Mouse (Mus musculus) adrenal gland (tissue): Measurements from ENCODE around the gene Tcte1.

ENCODE experiments used
- intact Hi-C: fragments of 180-260 bp; cut with DNase I; formaldehyde crosslinking; loops from one replicate; pipeline ENCODE4 v1.15.1; 2025

Tcte1 gene

DNA sequence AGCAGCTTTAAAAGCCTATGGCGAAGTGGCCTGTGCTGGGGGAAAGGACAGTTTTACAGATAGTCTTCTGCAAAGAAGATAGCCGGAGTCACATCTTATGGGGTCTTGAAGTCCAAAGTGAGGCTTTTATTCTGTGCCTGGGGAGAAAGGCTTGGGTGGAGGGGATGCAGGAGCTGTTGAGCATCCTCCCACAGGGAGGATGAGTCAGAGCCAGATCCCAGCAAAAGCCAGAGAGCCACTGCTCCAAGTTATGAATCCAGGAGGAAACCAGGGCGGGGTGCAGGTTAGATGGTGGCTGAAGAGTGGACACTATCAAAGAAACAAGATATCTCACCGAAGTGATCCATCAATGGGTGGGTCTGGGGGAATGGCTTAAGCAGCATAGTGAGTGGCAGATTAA lies 11.5 kb upstream of the Tcte1 start:
- intact Hi-C loops: no loop called here

DNA sequence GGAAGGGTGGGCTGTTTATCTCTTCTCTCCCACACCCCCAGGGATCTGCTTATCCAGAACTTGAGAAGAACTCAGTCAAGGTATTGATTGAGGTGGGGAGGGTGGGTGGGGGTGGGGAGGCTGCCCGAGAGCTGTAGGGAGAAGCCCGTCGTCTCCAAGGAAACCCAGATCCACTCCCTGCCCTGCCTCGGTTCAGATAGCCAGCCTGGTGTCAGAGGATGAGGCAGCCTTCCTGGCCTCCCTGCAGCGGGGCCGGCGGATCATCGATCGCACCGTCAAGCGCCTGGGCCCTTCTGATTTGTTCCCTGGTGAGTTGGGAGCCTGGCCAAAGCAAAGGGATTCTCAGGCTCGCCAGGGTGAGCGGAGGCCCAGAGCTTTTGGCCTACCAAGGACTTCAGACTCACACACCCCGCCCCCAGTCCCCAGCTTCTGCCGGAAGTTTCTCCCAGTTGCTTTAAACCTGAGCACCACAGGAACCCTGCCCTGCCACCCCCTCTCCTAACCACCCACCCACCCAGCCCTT lies 8.0 kb upstream of the Tcte1 start:
- intact Hi-C loops: loop anchor here (5.0 kb wide), 1 partner anchor 37 kb away; no protein-coding TSS in a partner anchor

DNA sequence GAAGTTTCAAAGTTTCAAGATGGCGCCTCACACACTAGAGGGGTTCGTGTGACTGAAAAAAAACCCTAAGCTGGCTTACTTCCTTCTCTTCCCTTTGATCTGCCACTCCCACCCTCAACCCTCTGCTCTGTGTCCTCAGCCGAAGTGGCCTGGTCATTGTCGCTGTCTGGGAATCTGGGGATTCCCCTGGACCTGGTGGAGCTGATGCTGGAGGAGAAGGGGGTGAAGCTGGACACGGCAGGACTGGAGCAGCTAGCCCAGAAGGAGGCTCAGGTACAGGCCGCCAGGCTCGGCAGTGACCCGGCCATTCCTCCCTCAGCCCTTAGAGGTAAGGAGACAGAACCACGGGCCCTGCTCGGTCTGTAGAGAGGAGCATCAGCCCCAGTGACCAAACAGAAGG lies 7.4 kb upstream of the Tcte1 start:
- intact Hi-C loops: loop anchor here (5.0 kb wide), 1 partner anchor 36 kb away; no protein-coding TSS in a partner anchor

- intact Hi-C loops: loop anchor here (5.0 kb wide), 1 partner anchor 36 kb away; no protein-coding TSS in a partner anchor
Measured at GRCm38 (mm10) chr17:45516488-45516887, 6.7 kb upstream of the Tcte1 start.

DNA sequence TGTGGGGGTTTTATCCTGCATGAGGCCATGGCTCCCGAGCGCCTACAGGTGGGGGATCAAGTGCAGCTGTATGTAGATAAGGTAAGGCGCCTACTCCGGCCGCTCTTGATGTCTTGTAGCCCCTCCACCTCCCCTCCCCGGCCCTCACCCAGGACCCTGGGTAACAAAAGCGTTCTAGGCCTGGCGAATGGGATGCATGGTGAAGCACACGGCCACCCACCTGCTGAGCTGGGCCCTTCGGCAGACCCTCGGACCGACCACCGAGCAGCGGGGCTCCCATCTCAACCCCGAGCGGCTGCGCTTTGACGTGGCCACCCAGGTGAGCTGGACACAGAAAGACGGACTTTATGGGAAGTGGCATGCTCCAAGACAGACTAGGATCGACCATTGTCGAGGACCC lies 6.1 kb upstream of the Tcte1 start:
- intact Hi-C loops: loop anchor here (5.0 kb wide), 1 partner anchor 35 kb away; no protein-coding TSS in a partner anchor

- intact Hi-C loops: loop anchor here (5.0 kb wide), 1 partner anchor 35 kb away; no protein-coding TSS in a partner anchor
Measured at GRCm38 (mm10) chr17:45517549-45518215, 5.6 kb upstream of the Tcte1 start.

DNA sequence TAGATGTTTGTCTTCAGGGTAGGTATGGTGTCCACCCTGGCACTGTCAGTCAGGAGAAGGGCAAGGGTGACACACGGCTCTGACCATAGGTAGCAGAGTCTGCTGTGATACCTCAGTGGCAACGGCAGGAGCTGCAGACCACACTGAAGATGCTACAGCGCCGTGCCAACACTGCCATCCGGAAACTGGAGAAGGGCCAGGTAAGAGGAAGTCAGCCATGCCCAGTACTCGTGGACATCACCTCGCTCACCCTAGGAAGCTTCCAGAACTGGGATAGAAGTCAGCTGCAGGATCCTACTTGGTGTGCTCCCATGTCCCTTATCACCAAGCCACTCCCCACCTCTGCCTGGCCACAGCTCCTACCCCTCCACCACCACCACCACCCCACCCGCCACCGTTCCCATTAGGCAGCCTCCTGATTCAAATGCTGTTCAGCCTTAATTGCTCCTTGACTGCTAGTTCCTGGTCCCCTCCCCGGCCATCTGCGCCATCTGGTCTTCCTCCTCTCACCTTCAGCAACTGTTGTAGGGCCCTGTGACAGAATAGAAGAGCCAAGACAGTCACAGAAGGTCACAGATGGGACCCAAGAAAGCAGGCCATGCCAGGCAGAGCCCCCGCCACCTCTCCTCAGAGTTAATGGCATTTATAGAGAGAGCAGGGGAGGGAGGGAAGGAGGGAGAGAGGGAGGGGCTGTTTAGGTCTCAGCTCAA lies 4.3 kb upstream of the Tcte1 start:
- intact Hi-C loops: loop anchor here (5.0 kb wide), 1 partner anchor 33 kb away; no protein-coding TSS in a partner anchor

- intact Hi-C loops: no loop called here
Measured at GRCm38 (mm10) chr17:45520136-45520535, 3.1 kb upstream of the Tcte1 start.

- intact Hi-C loops: no loop called here
Measured at GRCm38 (mm10) chr17:45524961-45525360, 1.7 kb downstream of the Tcte1 start.

DNA sequence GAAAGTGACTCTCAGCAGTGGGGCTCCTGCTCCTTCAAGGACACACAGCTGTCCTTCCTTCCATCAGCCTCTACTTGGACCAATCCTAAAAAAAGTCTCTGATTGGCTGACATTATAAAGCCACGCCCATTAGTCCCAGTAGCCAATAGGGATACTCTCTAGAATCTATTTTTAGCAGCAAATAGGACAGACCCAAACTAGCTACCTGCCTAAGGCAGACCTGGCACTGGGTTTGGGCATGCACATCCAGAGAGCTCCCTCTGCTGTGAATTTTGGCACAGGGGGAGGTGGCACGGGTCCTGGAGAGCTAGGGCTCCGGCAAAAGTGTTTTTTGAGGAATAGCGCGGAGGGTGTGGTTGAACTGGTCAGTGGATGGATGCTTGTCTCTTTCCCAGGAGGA lies 3.3 kb downstream of the Tcte1 start:
- intact Hi-C loops: no loop called here

DNA sequence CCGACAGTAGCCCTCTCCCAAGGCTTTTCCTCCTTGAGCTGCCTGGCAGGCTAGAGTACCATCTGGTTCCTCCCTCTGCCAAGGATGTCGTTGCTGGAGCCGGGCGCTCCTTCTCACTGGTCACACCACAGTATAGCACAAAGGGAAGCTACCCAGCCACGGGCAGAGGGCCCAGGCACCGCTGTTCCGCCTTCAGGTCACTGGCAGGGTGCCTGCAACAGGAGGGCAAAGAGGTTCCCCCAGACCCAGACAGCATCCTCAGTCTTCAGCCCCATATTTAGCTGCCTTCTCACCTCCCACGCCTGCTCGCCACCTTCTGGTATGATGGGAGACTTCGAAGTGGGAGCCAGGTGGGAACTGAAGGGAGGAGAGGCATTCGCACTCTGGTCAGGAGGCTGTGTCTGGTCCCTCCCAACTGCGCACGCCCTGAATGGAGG lies 7.1 kb downstream of the Tcte1 start:
- intact Hi-C loops: no loop called here

GRCm38 (mm10) chr17:45532896-45533295 lies 9.7 kb downstream of the Tcte1 start:
- intact Hi-C loops: no loop called here

GRCm38 (mm10) chr17:45536264-45536663 lies 13.0 kb downstream of the Tcte1 start:
- intact Hi-C loops: no loop called here

DNA sequence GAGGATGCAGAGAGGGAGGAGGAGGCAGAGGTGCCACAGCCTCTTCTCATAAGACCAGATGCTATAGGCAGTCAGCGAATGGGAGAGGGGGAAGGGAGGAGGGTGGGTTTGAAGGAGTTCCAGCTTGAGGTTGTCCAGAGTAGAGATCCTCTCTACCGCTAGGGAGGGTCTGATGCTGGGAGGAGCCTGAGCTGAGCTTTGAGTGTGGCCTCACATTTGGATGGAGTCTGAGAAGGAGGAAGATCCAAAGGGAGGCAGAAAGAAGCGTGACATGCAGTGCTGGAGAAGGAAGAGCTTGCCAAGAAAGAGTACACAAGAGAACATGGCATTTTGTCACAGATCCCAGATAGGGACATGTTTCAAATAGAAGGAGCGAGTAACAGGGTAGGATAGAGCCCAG lies 15.2 kb downstream of the Tcte1 start:
- intact Hi-C loops: no loop called here

GRCm38 (mm10) chr17:45539664-45540063 lies 16.4 kb downstream of the Tcte1 start:
- intact Hi-C loops: no loop called here

DNA sequence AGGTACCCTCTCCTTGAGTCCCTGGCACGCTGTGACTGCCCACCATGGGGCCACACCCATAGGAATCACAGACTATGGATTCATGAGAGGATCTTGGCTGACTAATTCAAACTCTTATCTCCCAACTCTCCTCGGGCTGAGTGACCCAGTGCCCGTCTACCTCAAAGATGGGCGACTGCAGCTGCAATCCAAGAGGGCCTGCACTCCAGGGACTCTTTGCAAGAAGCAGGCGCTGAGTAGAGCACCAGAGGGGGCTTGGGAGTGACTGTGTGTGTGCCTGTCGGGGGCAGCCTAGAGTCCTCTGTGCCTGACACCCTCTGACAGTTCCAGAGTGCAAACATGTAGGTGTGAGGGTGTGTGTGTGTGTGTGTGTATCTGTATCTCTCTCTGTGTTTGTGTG lies 18.9 kb downstream of the Tcte1 start:
- intact Hi-C loops: no loop called here

GRCm38 (mm10) chr17:45542705-45543104 lies 19.5 kb downstream of the Tcte1 start:
- intact Hi-C loops: no loop called here

GRCm38 (mm10) chr17:45543115-45543514 lies 19.9 kb downstream of the Tcte1 start:
- intact Hi-C loops: no loop called here

DNA sequence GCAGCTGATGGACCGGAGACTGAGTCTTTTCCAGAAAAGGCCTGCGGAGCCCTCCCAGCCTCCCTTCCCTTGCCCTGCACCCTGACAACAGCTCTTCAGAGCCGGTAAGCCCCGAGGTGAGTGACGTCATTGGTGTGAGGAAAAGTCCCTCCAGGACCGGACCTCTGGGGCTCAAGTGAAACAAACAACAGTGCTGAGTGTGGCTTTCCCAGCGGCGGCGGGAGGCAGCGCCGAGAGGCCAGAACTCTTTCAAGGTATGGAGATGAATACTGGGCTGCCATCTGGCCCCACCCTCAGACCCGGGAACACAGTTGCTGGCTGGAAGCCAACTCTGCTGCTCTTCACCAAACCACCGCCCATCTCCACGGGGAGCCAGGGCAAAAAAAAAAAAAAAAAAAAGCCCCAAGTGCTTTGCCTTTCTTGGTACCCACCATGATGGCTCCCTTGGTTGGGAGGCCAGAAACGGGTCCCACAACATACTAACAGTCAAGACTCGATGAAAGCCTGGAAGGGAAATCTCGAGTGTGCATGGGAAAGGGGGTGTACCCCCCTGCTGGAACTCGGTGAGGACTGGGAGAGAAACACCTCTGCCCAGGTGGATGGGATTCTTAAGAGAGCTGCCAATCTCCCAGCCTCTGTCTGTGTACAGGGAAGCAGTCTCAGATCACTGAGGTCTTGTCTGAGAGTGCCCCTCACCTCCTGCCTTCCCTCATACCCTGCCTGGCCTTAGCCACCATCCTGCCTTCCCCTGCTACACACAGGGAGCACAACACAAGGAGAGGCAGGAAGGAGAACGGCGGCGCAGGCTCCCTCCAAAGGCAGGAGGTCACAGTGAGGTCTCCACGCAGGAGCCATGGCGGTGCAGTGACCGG lies 21.0 kb downstream of the Tcte1 start:
- intact Hi-C loops: no loop called here

DNA sequence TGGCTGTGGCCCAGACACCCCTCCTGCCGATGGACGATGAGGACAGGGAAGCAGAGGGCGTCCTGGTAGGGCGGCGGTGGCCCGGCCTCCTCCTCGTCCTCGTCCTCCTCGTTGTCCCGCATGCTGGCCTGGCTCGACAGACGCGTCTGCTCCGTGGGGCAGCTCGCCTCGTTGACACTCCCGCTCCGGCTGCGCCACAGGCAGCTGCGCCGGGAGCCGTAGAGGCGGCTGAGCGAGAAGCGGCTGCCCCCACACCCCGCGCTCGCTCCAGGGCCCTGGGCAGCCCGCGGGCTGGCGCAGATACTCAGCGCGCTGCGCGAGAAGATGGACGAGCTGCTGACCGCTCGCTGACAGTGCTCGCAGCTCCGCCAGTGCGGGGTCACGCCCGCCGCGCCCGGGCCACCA lies 21.6 kb downstream of the Tcte1 start:
- intact Hi-C loops: no loop called here

- intact Hi-C loops: no loop called here
Measured at GRCm38 (mm10) chr17:45545278-45545961, 22.2 kb downstream of the Tcte1 start.
